Mouse (Mus musculus) thymus, adult 2 months (tissue): ENCODE measurements at regions not wholly inside any gene's neighbourhood (a gene's known extent, or its start where the extent isn't known, plus 50 kb on each side); places are given as distances from the start of the nearest gene placed in this dataset.

Experiments used
- CTCF ChIP-seq: fragments of 200-500 bp; IDR thresholded peaks from 2 replicates; pipeline ENCODE4 v1.5.1; 2012; ENCODE audit warnings: mild to moderate bottlenecking, control low read depth, low read length, moderate library complexity, borderline replicate concordance; ENCODE audit not compliant: control insufficient read depth, poor library complexity, insufficient read depth; ENCODE audit errors: extremely low read depth
- POLR2A ChIP-seq: fragments of 200-500 bp; IDR thresholded peaks from 2 replicates; pipeline ENCODE4 v1.6.1; 2012; ENCODE audit warnings: mild to moderate bottlenecking, low read length, control low read depth, moderate library complexity; ENCODE audit not compliant: control insufficient read depth, poor library complexity, insufficient read depth; ENCODE audit errors: extremely low read depth

- no peak for TF ChIP-seq POLR2A
- no peak for TF ChIP-seq CTCF
Measured at GRCm38 (mm10) chr1:142605224-142605623, 1035.2 kb upstream of the B3galt2 start.
